17 mouse cellular contexts compared by ENCODE assay signal in genomic region chr2:167786951-167787350, GRCm38 (mm10).
"Had no signal": no experiment of that assay in that cellular context is flagged by ENCODE, and none has a peak within 500 bp of the region (broad histone marks: within the 10 kb centered on the region; RNA-seq: fewer than 3 reads in every experiment).

No protein-coding gene starts in this region.

- ATAC-seq: midbrain, embryonic 16.5 days had no signal

- H3K27me3 ChIP-seq: midbrain, embryonic 12.5 days; neural tube, embryonic 13.5 days; neural tube, embryonic 15.5 days had no signal

- H3K27ac ChIP-seq: liver, embryonic 14.5 days; midbrain, embryonic 10.5 days; midbrain, embryonic 12.5 days; neural tube, embryonic 13.5 days; neural tube, embryonic 15.5 days had no signal

- H3K36me3 ChIP-seq: midbrain, embryonic 10.5 days; midbrain, embryonic 12.5 days; neural tube, embryonic 13.5 days; neural tube, embryonic 15.5 days had no signal

- H3K4me2 ChIP-seq: lung, embryonic 14.5 days; midbrain, embryonic 12.5 days; neural tube, embryonic 13.5 days; neural tube, embryonic 15.5 days had no signal

- DNase-seq: lung, embryonic 14.5 days; midbrain, embryonic 14.5 days; retina, postnatal 1 day; right cerebral cortex, adult 18-20 months; right cerebral cortex, postnatal 25 days; right cerebral cortex, postnatal 4 days; spleen, adult 18-20 months; thymus, adult 18-20 months; thymus, postnatal 14 days; thymus, postnatal 36 days had no signal

- H3K9ac ChIP-seq: liver, embryonic 14.5 days; lung, embryonic 14.5 days; midbrain, embryonic 12.5 days; neural tube, embryonic 13.5 days; neural tube, embryonic 15.5 days had no signal

- H3K4me3 ChIP-seq: midbrain, embryonic 10.5 days; midbrain, embryonic 12.5 days; myocyte; neural tube, embryonic 13.5 days; neural tube, embryonic 15.5 days had no signal

- H3K9me3 ChIP-seq: midbrain, embryonic 10.5 days; midbrain, embryonic 12.5 days; neural tube, embryonic 13.5 days; neural tube, embryonic 15.5 days had no signal
